Mouse (Mus musculus) heart, embryonic 16.5 days (tissue): ENCODE measurements around the gene Prkaca. TPM values are rescaled to one million over a fixed set of nuclear protein-coding genes. Genes with fewer than 3 reads are reported as not detected.
"Not testable (repeated sequence)": the region's sequence is repeated elsewhere in the genome, so short reads cannot be mapped to it uniquely, and the experiment has no call there.

Experiments used
- ATAC-seq: fragments of 200-750 bp; cut with Nextera tagmentation; replicated peaks from 2 replicates; pipeline ENCODE4 v1.8.0; 2017; ENCODE audit warnings: moderate number of reproducible peaks; ENCODE audit not compliant: insufficient read depth, low FRiP score; ENCODE audit errors: extremely low read depth
- H3K27ac ChIP-seq: fragments of 300-500 bp; sonication (generic); 2 replicates; pipeline ENCODE4 v1.5.1; 2014; ENCODE audit warnings: mild to moderate bottlenecking, low read length, control low read depth, moderate library complexity
- H3K27me3 ChIP-seq: fragments of 300-500 bp; sonication (generic); 2 replicates; pipeline ENCODE4 v1.6.1; 2014; ENCODE audit warnings: low read length, mixed read lengths; ENCODE audit not compliant: control insufficient read depth, insufficient read depth
- H3K36me3 ChIP-seq: fragments of 300-500 bp; sonication (generic); 2 replicates; pipeline ENCODE4 v1.6.1; 2014; ENCODE audit not compliant: control insufficient read depth, insufficient read depth
- H3K4me1 ChIP-seq: fragments of 300-500 bp; sonication (generic); 2 replicates; pipeline ENCODE4 v1.6.1; 2014; ENCODE audit warnings: low read length, mixed read lengths; ENCODE audit not compliant: control insufficient read depth, insufficient read depth
- H3K4me2 ChIP-seq: fragments of 300-500 bp; sonication (generic); 2 replicates; pipeline ENCODE4 v1.6.1; 2014; ENCODE audit warnings: low read depth, mild to moderate bottlenecking, control low read depth, low read length
- H3K4me3 ChIP-seq: fragments of 300-500 bp; sonication (generic); 2 replicates; pipeline ENCODE4 v1.5.1; 2014; ENCODE audit warnings: mild to moderate bottlenecking, control low read depth, low read length
- H3K9ac ChIP-seq: fragments of 300-500 bp; sonication (generic); 2 replicates; pipeline ENCODE4 v1.6.1; 2014; ENCODE audit warnings: low read length, control low read depth
- H3K9me3 ChIP-seq: fragments of 300-500 bp; sonication (generic); replicated peaks from 2 replicates; pipeline ENCODE4 v1.6.1; 2016; ENCODE audit warnings: low read length; ENCODE audit not compliant: control insufficient read depth
- WGBS: fragments of 180-500 bp; shearing (Covaris S2); extraction: QIAGEN DNeasy Blood & Tissue Kit; methylation state at CpG from one replicate; pipeline ENCODE4 v1.1.7; 2014; 5-methylcytosine and 5-hydroxymethylcytosine counted together
- polyA plus RNA-seq: library from polyadenylated mRNA; unstranded; fragments of >200 nt; fragmentation: Nextera tagmentation; extraction: Ambion mirVana; gene quantifications from 2 replicates; pipeline ENCODE4 v1.2.1, GENCODE M21; 2015

Prkaca gene
- polyA plus RNA-seq, 1 experiment from 2014 or later: 258 TPM

DNA sequence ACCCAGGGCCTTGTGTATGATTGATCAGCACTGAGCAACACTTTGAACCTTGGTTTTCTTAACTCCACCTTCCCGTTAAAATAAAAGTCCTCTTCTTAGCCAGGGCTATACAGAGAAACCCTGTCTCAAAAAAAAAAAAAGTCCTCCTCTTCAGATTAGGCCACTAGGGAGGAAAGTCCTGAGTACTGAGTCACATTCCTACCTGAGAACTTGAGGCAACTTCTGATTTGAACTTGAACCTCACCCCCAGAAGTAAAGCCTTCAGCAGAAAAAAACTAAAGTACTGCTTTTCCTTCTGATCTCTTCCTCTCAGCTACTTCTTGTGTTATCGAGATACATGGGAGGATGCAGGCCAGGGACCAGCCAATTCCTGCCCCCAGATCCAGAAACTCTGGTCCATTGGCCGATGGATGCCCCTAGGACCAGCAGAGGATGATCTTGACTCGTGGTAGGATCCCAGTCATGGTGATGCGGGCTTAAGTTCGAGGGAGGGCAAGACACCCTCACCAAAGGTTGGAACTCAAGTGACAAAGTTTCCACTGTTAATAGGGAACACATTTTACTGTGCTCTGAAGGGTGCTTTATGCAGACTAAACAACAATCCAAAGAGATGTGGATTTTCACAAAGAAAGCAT, 30.9 kb downstream of the Prkaca start:
- Histone ChIP-seq H3K9ac (peak overlapping the region; percentile 74), H3K27ac (no peak overlapping the region), H3K27me3 (no peaks in the 10 kb centered on the region; the same call in 1 of the 2 replicates), H3K36me3 (peaks cover 14% of the 10 kb centered on the region), H3K4me3 (peak overlapping the region; percentile 56), H3K4me2 (peak overlapping the region; percentile 74), H3K9me3 (no peaks in the 10 kb centered on the region), H3K4me1 (peaks cover 26% of the 10 kb centered on the region)
- WGBS: 77% methylated on average over 6 of the region's 6 CpGs
- ATAC-seq: no peak

- ATAC-seq: peak; percentile 85
- H3K9ac ChIP-seq: peak overlapping the region; percentile 74
- WGBS: under 1% methylated on average over 30 of the region's 30 CpGs
These were observed 31.9 kb downstream of the Prkaca start for GRCm38 (mm10) chr8:84004533-84005201.

GRCm38 (mm10) chr8:84005502-84005901, 32.7 kb downstream of the Prkaca start:
- H3K27ac ChIP-seq, H3K27me3 ChIP-seq, H3K9me3 ChIP-seq, ATAC-seq, H3K4me3 ChIP-seq, H3K36me3 ChIP-seq, H3K9ac ChIP-seq, H3K4me2 ChIP-seq: not testable (repeated sequence)
- H3K4me1 ChIP-seq: peaks cover 21% of the 10 kb centered on the region
- 93% methylated on average over 7 of the region's 7 CpGs for WGBS

More at GRCm38 (mm10) chr8:84004533-84005201, 31.9 kb downstream of the Prkaca start:
- Histone ChIP-seq H3K27me3 (no peaks in the 10 kb centered on the region; the same call in 1 of the 2 replicates), H3K27ac (peak overlapping the region; percentile 79), H3K9me3 (no peaks in the 10 kb centered on the region), H3K36me3 (peaks cover 11% of the 10 kb centered on the region), H3K4me1 (peaks cover 17% of the 10 kb centered on the region), H3K4me3 (peak overlapping the region; percentile 56), H3K4me2 (peak overlapping the region; percentile 74)

GRCm38 (mm10) chr8:84008362-84008761, 35.6 kb downstream of the Prkaca start:
- H3K27me3 ChIP-seq: peaks cover 30% of the 10 kb centered on the region
- no peak overlapping the region for H3K4me3 ChIP-seq
- no peaks in the 10 kb centered on the region for H3K36me3 ChIP-seq
- no peak for ATAC-seq
- WGBS: 33% methylated on average over 7 of the region's 7 CpGs
- no peaks in the 10 kb centered on the region for H3K9me3 ChIP-seq
- no peak overlapping the region for H3K4me2 ChIP-seq
- no peak overlapping the region for H3K9ac ChIP-seq
- H3K27ac ChIP-seq: no peak overlapping the region
- H3K4me1 ChIP-seq: peaks cover 34% of the 10 kb centered on the region

GRCm38 (mm10) chr8:84009876-84010275, 37.1 kb downstream of the Prkaca start:
- H3K36me3 ChIP-seq: no peaks in the 10 kb centered on the region
- no peak overlapping the region for H3K9ac ChIP-seq
- peaks cover 34% of the 10 kb centered on the region for H3K27me3 ChIP-seq
- H3K9me3 ChIP-seq: no peaks in the 10 kb centered on the region
- H3K4me3 ChIP-seq: no peak overlapping the region
- WGBS: under 1% methylated on average over 11 of the region's 11 CpGs
- peaks cover 24% of the 10 kb centered on the region for H3K4me1 ChIP-seq
- H3K27ac ChIP-seq: no peak overlapping the region
- H3K4me2 ChIP-seq: peak overlapping the region; percentile 33
- peak; percentile 33; the same call in 1 of the 2 replicates for ATAC-seq

DNA sequence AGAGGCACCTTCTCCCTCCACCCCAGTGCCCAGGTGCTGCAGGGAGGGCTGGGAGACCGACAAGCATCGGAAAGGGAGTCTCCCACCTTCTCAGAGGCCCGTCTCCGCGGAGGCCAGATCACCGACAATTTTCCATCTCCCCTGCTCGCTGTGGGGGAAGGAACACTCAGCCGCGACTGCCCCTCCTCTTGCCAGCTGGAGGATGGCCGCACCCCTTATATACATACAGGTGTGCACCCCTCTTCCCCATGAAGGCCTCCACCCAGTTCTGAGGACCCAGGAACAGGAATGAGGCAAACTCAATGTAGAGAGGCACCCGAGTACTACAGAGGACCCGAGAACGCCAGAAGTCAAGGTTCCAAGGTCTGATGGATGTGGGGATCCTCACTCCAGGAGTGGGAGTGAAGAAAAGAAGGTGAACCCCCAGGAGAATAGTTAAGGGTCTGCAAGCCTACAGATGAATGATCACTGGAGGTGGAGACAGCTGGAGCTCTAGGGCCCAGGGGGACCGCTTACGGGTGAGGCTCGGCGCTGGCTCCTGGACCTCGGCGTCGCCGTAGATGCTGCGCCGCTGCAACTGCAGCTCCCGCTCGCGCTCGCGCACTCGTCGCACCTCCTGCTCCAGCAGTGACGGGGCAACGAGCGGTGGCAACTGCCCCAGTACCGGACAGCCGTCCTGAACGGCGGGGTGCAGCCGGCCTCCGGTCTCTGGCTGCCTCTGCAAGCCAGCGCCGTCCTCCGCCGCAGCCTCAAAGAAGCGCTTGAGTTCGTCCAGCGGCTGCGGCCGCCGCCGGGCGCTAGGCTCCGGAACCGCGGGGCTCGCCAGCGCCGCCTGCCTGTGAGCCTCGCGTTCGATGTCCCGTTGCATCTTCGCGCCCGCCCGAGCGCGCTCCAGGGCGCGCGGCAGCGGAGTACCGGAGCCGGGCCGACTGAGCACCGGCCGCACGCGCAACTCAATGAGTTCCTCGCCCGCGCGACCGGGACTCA, 38.1 kb downstream of the Prkaca start:
- ATAC-seq: peak; percentile 49
- H3K9ac ChIP-seq: peak overlapping the region; percentile 63
- 1% methylated on average over 83 of the region's 83 CpGs for WGBS

GRCm38 (mm10) chr8:84011705-84012498, 39.1 kb downstream of the Prkaca start, which contains the start of gene 2210011C24Rik:
TSS of gene 2210011C24Rik (minus strand) at chr8:84012171.
- Histone ChIP-seq H3K4me2 (peak within 1 kb of the TSS; percentile 97), H3K9me3 (no peaks in the 10 kb centered on the region), H3K9ac (peak within 1 kb of the TSS; percentile 63), H3K4me3 (peak within 1 kb of the TSS; percentile 57), H3K27ac (no peak within 1 kb of the TSS), H3K4me1 (peaks cover 21% of the 10 kb centered on the region), H3K36me3 (no peaks in the 10 kb centered on the region), H3K27me3 (peaks cover 34% of the 10 kb centered on the region)
- 1% methylated on average over 45 of the region's 45 CpGs for WGBS
- no peak for ATAC-seq

More for the DNA sequence above, 38.1 kb downstream of the Prkaca start:
- H3K4me3 ChIP-seq: peak overlapping the region; percentile 57
- H3K9me3 ChIP-seq: no peaks in the 10 kb centered on the region
- H3K27ac ChIP-seq: no peak overlapping the region
- H3K36me3 ChIP-seq: no peaks in the 10 kb centered on the region
- H3K4me1 ChIP-seq: peaks cover 21% of the 10 kb centered on the region
- H3K4me2 ChIP-seq: peak overlapping the region; percentile 97
- H3K27me3 ChIP-seq: peaks cover 34% of the 10 kb centered on the region

GRCm38 (mm10) chr8:84012499-84013165, 39.8 kb downstream of the Prkaca start:
- 19% methylated on average over 35 of the region's 35 CpGs for WGBS
- Histone ChIP-seq H3K4me2 (peak overlapping the region; percentile 97), H3K27ac (no peak overlapping the region), H3K27me3 (peaks cover 37% of the 10 kb centered on the region), H3K9me3 (no peaks in the 10 kb centered on the region), H3K4me1 (peaks cover 21% of the 10 kb centered on the region), H3K36me3 (no peaks in the 10 kb centered on the region), H3K9ac (peak overlapping the region; percentile 57), H3K4me3 (peak overlapping the region; percentile 57)
- ATAC-seq: peak; percentile 30; the same call in 1 of the 2 replicates
